Mouse (Mus musculus): ENCODE measurements around the gene Zwint.

Zwint gene

GRCm38 (mm10) chr10:72654270-72655016 is at the start of gene Zwint:
Zwint (plus strand) TSS chr10:72654845.
- peak; percentile 92 for DNase-seq

- no peak for DNase-seq
Measured at GRCm38 (mm10) chr10:72613125-72613915, 41.3 kb upstream of the Zwint start.

GRCm38 (mm10) chr10:72616153-72616552 is 38.5 kb upstream of the Zwint start:
- DNase-seq: no peak

- DNase-seq: no peak
Measured at GRCm38 (mm10) chr10:72620527-72620926, 34.1 kb upstream of the Zwint start.

- DNase-seq: no peak
Measured at GRCm38 (mm10) chr10:72623561-72623960, 31.1 kb upstream of the Zwint start.

- DNase-seq: no peak
Measured at GRCm38 (mm10) chr10:72634125-72634524, 20.5 kb upstream of the Zwint start.

GRCm38 (mm10) chr10:72650867-72651266 is 3.8 kb upstream of the Zwint start:
- no peak for DNase-seq

GRCm38 (mm10) chr10:72653797-72654196 is 848 bp upstream of the Zwint start:
- no peak for DNase-seq

- DNase-seq: peak; percentile 32
Measured at GRCm38 (mm10) chr10:72655017-72655509, 418 bp downstream of the Zwint start.

GRCm38 (mm10) chr10:72659198-72659597 is 4.6 kb downstream of the Zwint start:
- DNase-seq: no peak

- no peak for DNase-seq
Measured at GRCm38 (mm10) chr10:72660350-72660749, 5.7 kb downstream of the Zwint start.

GRCm38 (mm10) chr10:72667856-72668255 is 13.2 kb downstream of the Zwint start:
- DNase-seq: no peak

- no peak for DNase-seq
Measured at GRCm38 (mm10) chr10:72669086-72669485, 14.4 kb downstream of the Zwint start.

- DNase-seq: no peak
Measured at GRCm38 (mm10) chr10:72675971-72676370, 21.3 kb downstream of the Zwint start.

- DNase-seq: no peak
Measured at GRCm38 (mm10) chr10:72676550-72676949, 21.9 kb downstream of the Zwint start.

GRCm38 (mm10) chr10:72679086-72679485 is 24.4 kb downstream of the Zwint start:
- no peak for DNase-seq

- no peak for DNase-seq
Measured at GRCm38 (mm10) chr10:72701092-72701491, 46.4 kb downstream of the Zwint start.

- DNase-seq: no peak
Measured at GRCm38 (mm10) chr10:72713754-72714153, 59.1 kb downstream of the Zwint start.
